Mouse (Mus musculus) small intestine, adult 2 months (tissue): ENCODE measurements at regions not wholly inside any gene's neighbourhood (a gene's known extent, or its start where the extent isn't known, plus 50 kb on each side); places are given as distances from the start of the nearest gene placed in this dataset.
A peak's percentile ranks its signal among the peaks of the same experiment; 100 is the strongest.

ENCODE experiments used
- H3K27ac ChIP-seq: fragments of 200-500 bp; 2 replicates; pipeline ENCODE4 v1.5.1; 2012; ENCODE audit warnings: low read depth, low read length, control low read depth, inconsistent platforms; ENCODE audit not compliant: insufficient read depth
- H3K27me3 ChIP-seq: fragments of 200-500 bp; 2 replicates; pipeline ENCODE4 v1.6.1; 2012; ENCODE audit warnings: mild to moderate bottlenecking, moderate library complexity, low read length, inconsistent platforms; ENCODE audit not compliant: control insufficient read depth, insufficient read depth
- H3K36me3 ChIP-seq: fragments of 200-500 bp; 2 replicates; pipeline ENCODE4 v1.6.1; 2012; ENCODE audit warnings: mild to moderate bottlenecking, low read length, control low read depth, inconsistent platforms; ENCODE audit not compliant: control insufficient read depth, insufficient read depth
- H3K4me1 ChIP-seq: fragments of 200-500 bp; 2 replicates; pipeline ENCODE4 v1.6.1; 2012; ENCODE audit warnings: low read length, inconsistent platforms, mixed read lengths; ENCODE audit not compliant: control insufficient read depth, insufficient read depth, insufficient read length
- H3K4me3 ChIP-seq: fragments of 200-500 bp; 2 replicates; pipeline ENCODE4 v1.5.1; 2012; ENCODE audit warnings: low read depth, mild to moderate bottlenecking, control low read depth, inconsistent platforms, low read length, moderate library complexity
- CTCF ChIP-seq: fragments of 200-500 bp; IDR thresholded peaks from 2 replicates; pipeline ENCODE4 v1.5.1; 2012; ENCODE audit warnings: low read depth, mild to moderate bottlenecking, control low read depth, inconsistent platforms, low read length, moderate library complexity, mixed read lengths; ENCODE audit not compliant: insufficient replicate concordance, insufficient read length; ENCODE audit errors: extremely low read depth
- POLR2A ChIP-seq: fragments of 200-500 bp; IDR thresholded peaks from 2 replicates; pipeline ENCODE4 v1.6.1; 2012; ENCODE audit warnings: low read depth, mild to moderate bottlenecking, control low read depth, inconsistent platforms, low read length, moderate library complexity
- WGBS: fragments of 180-500 bp; shearing (Covaris S2); methylation state at CpG from one replicate; pipeline ENCODE4 v1.1.7; 2018; 5-methylcytosine and 5-hydroxymethylcytosine counted together

DNA sequence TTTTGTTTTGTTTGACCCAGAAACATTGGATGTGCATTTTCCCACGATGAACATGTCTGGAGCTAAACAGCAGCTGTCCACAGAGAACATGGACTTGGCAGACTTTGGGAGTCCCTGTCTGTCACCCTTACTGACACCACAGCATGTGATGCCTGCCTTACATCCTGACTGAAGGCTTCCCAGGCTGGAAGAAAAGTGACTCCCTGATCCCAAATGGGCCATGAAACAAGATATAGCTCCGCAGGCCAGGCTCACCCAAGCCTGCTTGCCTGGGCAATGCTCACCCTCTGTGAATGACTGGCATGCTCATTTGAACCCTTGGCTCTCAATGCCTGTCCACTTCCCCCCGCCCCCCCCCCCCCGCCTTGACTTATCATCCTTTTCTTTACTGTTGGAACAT lies 57.1 kb upstream of the Sfrp2 start:
- WGBS, result 60% methylated on average over 4 of the region's 4 CpGs
- Histone ChIP-seq H3K4me3 (no peak overlapping the region), H3K27me3 (no peaks in the 10 kb centered on the region), H3K27ac (no peak overlapping the region), H3K36me3 (no peaks in the 10 kb centered on the region), H3K4me1 (no peaks in the 10 kb centered on the region)
- TF ChIP-seq CTCF (no peak), POLR2A (no peak)

GRCm38 (mm10) chr3:83709531-83709930 lies 56.6 kb upstream of the Sfrp2 start:
- Histone ChIP-seq H3K27ac (no peak overlapping the region), H3K4me1 (no peaks in the 10 kb centered on the region), H3K36me3 (no peaks in the 10 kb centered on the region), H3K27me3 (no peaks in the 10 kb centered on the region), H3K4me3 (no peak overlapping the region)
- WGBS, result 65% methylated on average over 1 of the region's 1 CpGs
- TF ChIP-seq CTCF (no peak), POLR2A (no peak)

GRCm38 (mm10) chr3:83710995-83711541 lies 55.1 kb upstream of the Sfrp2 start:
- Histone ChIP-seq H3K4me3 (no peak overlapping the region), H3K36me3 (no peaks in the 10 kb centered on the region), H3K4me1 (no peaks in the 10 kb centered on the region), H3K27me3 (no peaks in the 10 kb centered on the region), H3K27ac (no peak overlapping the region)
- TF ChIP-seq POLR2A, result no peak
- no peak for TF ChIP-seq CTCF
- 60% methylated on average over 10 of the region's 10 CpGs for WGBS

DNA sequence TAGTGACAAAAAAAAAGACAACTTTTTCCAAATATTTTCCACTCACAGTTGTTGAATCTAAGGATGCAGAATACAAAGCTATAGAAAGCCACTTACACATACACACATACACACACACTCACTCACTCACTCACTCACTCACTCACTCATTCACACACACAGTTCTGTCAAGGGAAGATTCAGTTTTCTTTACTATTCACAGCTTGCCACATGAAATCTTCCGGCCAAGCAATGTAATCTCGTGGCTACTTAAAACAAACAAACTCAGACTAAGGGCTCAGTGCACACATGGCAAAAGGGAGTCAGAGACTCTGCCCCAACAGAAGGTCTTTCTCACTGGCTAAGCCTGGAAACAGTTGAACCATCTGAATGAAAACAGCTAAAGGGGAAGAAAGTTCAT lies 53.8 kb upstream of the Sfrp2 start:
- TF ChIP-seq CTCF (no peak), POLR2A (no peak)
- 23% methylated on average over 2 of the region's 2 CpGs for WGBS
- no peaks in the 10 kb centered on the region for H3K4me1 ChIP-seq
- no peak overlapping the region for H3K4me3 ChIP-seq
- H3K27ac ChIP-seq, result no peak overlapping the region
- no peaks in the 10 kb centered on the region for H3K27me3 ChIP-seq
- H3K36me3 ChIP-seq, result no peaks in the 10 kb centered on the region

GRCm38 (mm10) chr3:83714572-83714971 lies 51.5 kb upstream of the Sfrp2 start:
- no peak overlapping the region for H3K27ac ChIP-seq
- H3K4me1 ChIP-seq, result no peaks in the 10 kb centered on the region
- WGBS, result 56% methylated on average over 6 of the region's 6 CpGs
- TF ChIP-seq POLR2A, result no peak
- peak; percentile 34; the same call in 1 of the 2 replicates for TF ChIP-seq CTCF
- no peaks in the 10 kb centered on the region for H3K36me3 ChIP-seq
- no peak overlapping the region for H3K4me3 ChIP-seq
- H3K27me3 ChIP-seq, result no peaks in the 10 kb centered on the region
